Mouse (Mus musculus): ENCODE measurements around the gene Ucp3.

Gene Ucp3

GRCm38 (mm10) chr7:100472777-100473176 lies at the start of gene Ucp3:
Gene Ucp3 (plus strand): TSS chr7:100472990.
- in situ Hi-C loops (cut with MboI) = no loop called here

- in situ Hi-C loops (cut with MboI) = no loop called here
These were observed 47.0 kb upstream of the Ucp3 start for GRCm38 (mm10) chr7:100425795-100426194.

GRCm38 (mm10) chr7:100429102-100429501 lies 43.7 kb upstream of the Ucp3 start:
- in situ Hi-C loops (cut with MboI) = no loop called here

- in situ Hi-C loops (cut with MboI) = no loop called here
These were observed 42.9 kb upstream of the Ucp3 start for GRCm38 (mm10) chr7:100429911-100430310.

- in situ Hi-C loops (cut with MboI) = no loop called here
These were observed 41.7 kb upstream of the Ucp3 start for GRCm38 (mm10) chr7:100431103-100431502.

GRCm38 (mm10) chr7:100433295-100433694 lies 39.5 kb upstream of the Ucp3 start:
- in situ Hi-C loops (cut with MboI) = no loop called here

GRCm38 (mm10) chr7:100443728-100444127 lies 29.1 kb upstream of the Ucp3 start:
- in situ Hi-C loops (cut with MboI) = no loop called here

- in situ Hi-C loops (cut with MboI) = no loop called here
These were observed 26.5 kb upstream of the Ucp3 start for GRCm38 (mm10) chr7:100446271-100446670.

- in situ Hi-C loops (cut with MboI) = no loop called here
These were observed 24.3 kb upstream of the Ucp3 start for GRCm38 (mm10) chr7:100448530-100448929.

- in situ Hi-C loops (cut with MboI) = no loop called here
These were observed 23.8 kb upstream of the Ucp3 start for GRCm38 (mm10) chr7:100448985-100449384.

- in situ Hi-C loops (cut with MboI) = no loop called here
These were observed 14.6 kb upstream of the Ucp3 start for GRCm38 (mm10) chr7:100458153-100458552.

- in situ Hi-C loops (cut with MboI) = no loop called here
These were observed 12.9 kb upstream of the Ucp3 start for GRCm38 (mm10) chr7:100459862-100460261.

- in situ Hi-C loops (cut with MboI) = no loop called here
These were observed 11.1 kb upstream of the Ucp3 start for GRCm38 (mm10) chr7:100461621-100462151.

- in situ Hi-C loops (cut with MboI) = no loop called here
These were observed 9.6 kb upstream of the Ucp3 start for GRCm38 (mm10) chr7:100463194-100463593.

GRCm38 (mm10) chr7:100463757-100464156 lies 9.0 kb upstream of the Ucp3 start:
- in situ Hi-C loops (cut with MboI) = no loop called here

- in situ Hi-C loops (cut with MboI) = no loop called here
These were observed 8.5 kb upstream of the Ucp3 start for GRCm38 (mm10) chr7:100464248-100464647.

- in situ Hi-C loops (cut with MboI) = no loop called here
These were observed 7.5 kb upstream of the Ucp3 start for GRCm38 (mm10) chr7:100465248-100465647.

- in situ Hi-C loops (cut with MboI) = no loop called here
These were observed 7.0 kb upstream of the Ucp3 start for GRCm38 (mm10) chr7:100465656-100466309.

- in situ Hi-C loops (cut with MboI) = no loop called here
These were observed 5.8 kb upstream of the Ucp3 start for GRCm38 (mm10) chr7:100466781-100467510.

GRCm38 (mm10) chr7:100468761-100469160 lies 4.0 kb upstream of the Ucp3 start:
- in situ Hi-C loops (cut with MboI) = no loop called here

GRCm38 (mm10) chr7:100469502-100469901 lies 3.3 kb upstream of the Ucp3 start:
- in situ Hi-C loops (cut with MboI) = no loop called here

GRCm38 (mm10) chr7:100470796-100471406 lies 1.9 kb upstream of the Ucp3 start:
- in situ Hi-C loops (cut with MboI) = no loop called here

- in situ Hi-C loops (cut with MboI) = no loop called here
These were observed 1.4 kb upstream of the Ucp3 start for GRCm38 (mm10) chr7:100471407-100471797.
